Mouse (Mus musculus) kidney, embryonic 14.5 days (tissue): ENCODE results near the gene Rhoh. TPM values are rescaled to one million over a fixed set of nuclear protein-coding genes. Genes with fewer than 3 reads are reported as not detected.

ENCODE experiments used
- ATAC-seq: fragments of 200-750 bp; cut with Nextera tagmentation; 2 replicates; pipeline ENCODE4 v1.8.0; 2017; ENCODE audit warnings: moderate number of reproducible peaks, mild to moderate bottlenecking, moderate TSS enrichment, moderate library complexity; ENCODE audit not compliant: low FRiP score, low TSS enrichment
- H3K27ac ChIP-seq: fragments of 300-500 bp; sonication (generic); 2 replicates; pipeline ENCODE4 v1.5.1; 2014; ENCODE audit warnings: low read depth, mild to moderate bottlenecking, low read length, moderate library complexity, mixed read lengths
- H3K27me3 ChIP-seq: fragments of 300-500 bp; sonication (generic); 2 replicates; pipeline ENCODE4 v1.6.1; 2014; ENCODE audit warnings: mild to moderate bottlenecking, low read length; ENCODE audit not compliant: control insufficient read depth, insufficient read depth
- H3K36me3 ChIP-seq: fragments of 300-500 bp; sonication (generic); 2 replicates; pipeline ENCODE4 v1.6.1; 2014; ENCODE audit warnings: low read length, mixed read lengths; ENCODE audit not compliant: control insufficient read depth, insufficient read depth
- H3K4me1 ChIP-seq: fragments of 300-500 bp; sonication (generic); 2 replicates; pipeline ENCODE4 v1.6.1; 2014; ENCODE audit warnings: low read length, mixed read lengths; ENCODE audit not compliant: control insufficient read depth, insufficient read depth
- H3K4me2 ChIP-seq: fragments of 300-500 bp; sonication (generic); replicated peaks from 2 replicates; pipeline ENCODE4 v1.6.1; 2014; ENCODE audit warnings: low read depth, mild to moderate bottlenecking, low read length
- H3K4me3 ChIP-seq: fragments of 300-500 bp; sonication (generic); 2 replicates; pipeline ENCODE4 v1.5.1; 2014; ENCODE audit warnings: mild to moderate bottlenecking, low read length
- H3K9ac ChIP-seq: fragments of 300-500 bp; sonication (generic); 2 replicates; pipeline ENCODE4 v1.6.1; 2014; ENCODE audit warnings: low read depth, mild to moderate bottlenecking, low read length, moderate library complexity
- H3K9me3 ChIP-seq: fragments of 300-500 bp; sonication (generic); 2 replicates; pipeline ENCODE4 v1.6.1; 2016; ENCODE audit warnings: low read length; ENCODE audit not compliant: control insufficient read depth
- WGBS: fragments of 180-500 bp; shearing (Covaris S2); extraction: QIAGEN DNeasy Blood & Tissue Kit; methylation state at CpG from one replicate; pipeline ENCODE4 v1.1.7; 2014; 5-methylcytosine and 5-hydroxymethylcytosine counted together
- polyA plus RNA-seq: library from polyadenylated mRNA; unstranded; fragments of >200 nt; fragmentation: Nextera tagmentation; extraction: Ambion mirVana; gene quantifications from 2 replicates; pipeline ENCODE4 v1.2.1, GENCODE M21; 2014

The Rhoh gene
- polyA plus RNA-seq, 1 experiment from 2014 or later, result 0.57 TPM

DNA sequence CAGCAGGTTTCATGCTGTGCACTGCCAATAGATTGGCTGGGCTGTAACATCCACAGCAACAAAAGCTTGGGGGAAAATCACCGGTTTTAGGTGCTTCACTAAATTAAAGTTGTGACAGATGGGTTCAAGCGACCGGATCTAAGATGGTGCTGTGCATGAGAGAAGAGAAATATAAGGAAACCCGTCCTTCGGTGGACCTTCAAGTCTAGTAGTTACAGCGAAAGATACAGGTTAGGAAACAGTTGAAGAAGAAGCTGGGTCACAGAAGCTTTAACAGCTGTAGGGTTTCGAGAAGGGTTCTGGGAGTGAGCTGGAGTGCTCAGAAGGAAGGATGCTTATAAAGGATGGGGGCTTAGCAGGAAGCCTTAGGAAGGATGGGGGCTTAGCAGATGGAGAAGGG lies 3.5 kb downstream of the Rhoh start:
- ATAC-seq, result no peak
- Histone ChIP-seq H3K9ac (no peak overlapping the region), H3K4me1 (no peaks in the 10 kb centered on the region), H3K27me3 (no peaks in the 10 kb centered on the region), H3K4me2 (no peak overlapping the region), H3K9me3 (no peaks in the 10 kb centered on the region), H3K36me3 (no peaks in the 10 kb centered on the region), H3K4me3 (no peak overlapping the region), H3K27ac (no peak overlapping the region)
- WGBS, result 94% methylated on average over 7 of the region's 7 CpGs

- H3K4me1 ChIP-seq, result no peaks in the 10 kb centered on the region
- ATAC-seq, result no peak
- 85% methylated on average over 3 of the region's 3 CpGs for WGBS
- no peak overlapping the region for H3K4me2 ChIP-seq
- no peaks in the 10 kb centered on the region for H3K27me3 ChIP-seq
- H3K27ac ChIP-seq, result no peak overlapping the region
- no peaks in the 10 kb centered on the region for H3K9me3 ChIP-seq
- H3K9ac ChIP-seq, result no peak overlapping the region
- H3K36me3 ChIP-seq, result no peaks in the 10 kb centered on the region
- no peak overlapping the region for H3K4me3 ChIP-seq
Observed at GRCm38 (mm10) chr5:65864946-65865345, 3.9 kb downstream of the Rhoh start.

DNA sequence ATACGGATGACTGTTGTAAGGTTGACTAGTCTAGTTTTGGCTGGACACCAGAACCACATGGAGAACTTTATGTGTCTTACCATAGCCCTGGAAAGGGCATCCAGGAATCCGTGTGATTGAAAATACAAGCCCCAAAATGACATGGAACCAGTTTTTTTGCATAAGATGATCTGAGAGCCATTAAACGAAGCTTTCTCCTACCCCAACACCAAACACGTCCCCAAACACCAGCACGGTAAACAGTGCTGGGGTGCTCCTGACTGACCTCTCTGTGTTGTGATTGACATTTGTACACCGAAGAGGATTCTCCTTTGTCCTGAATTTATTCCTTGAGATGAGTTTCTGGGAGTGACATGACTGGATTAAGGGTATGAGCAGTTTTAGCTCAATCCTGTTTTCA lies 5.6 kb downstream of the Rhoh start:
- no peak for ATAC-seq
- no peaks in the 10 kb centered on the region for H3K4me1 ChIP-seq
- H3K4me3 ChIP-seq, result no peak overlapping the region
- H3K9me3 ChIP-seq, result no peaks in the 10 kb centered on the region
- H3K27ac ChIP-seq, result no peak overlapping the region
- H3K36me3 ChIP-seq, result no peaks in the 10 kb centered on the region
- H3K9ac ChIP-seq, result no peak overlapping the region
- 85% methylated on average over 6 of the region's 6 CpGs for WGBS
- H3K4me2 ChIP-seq, result no peak overlapping the region
- H3K27me3 ChIP-seq, result no peaks in the 10 kb centered on the region

DNA sequence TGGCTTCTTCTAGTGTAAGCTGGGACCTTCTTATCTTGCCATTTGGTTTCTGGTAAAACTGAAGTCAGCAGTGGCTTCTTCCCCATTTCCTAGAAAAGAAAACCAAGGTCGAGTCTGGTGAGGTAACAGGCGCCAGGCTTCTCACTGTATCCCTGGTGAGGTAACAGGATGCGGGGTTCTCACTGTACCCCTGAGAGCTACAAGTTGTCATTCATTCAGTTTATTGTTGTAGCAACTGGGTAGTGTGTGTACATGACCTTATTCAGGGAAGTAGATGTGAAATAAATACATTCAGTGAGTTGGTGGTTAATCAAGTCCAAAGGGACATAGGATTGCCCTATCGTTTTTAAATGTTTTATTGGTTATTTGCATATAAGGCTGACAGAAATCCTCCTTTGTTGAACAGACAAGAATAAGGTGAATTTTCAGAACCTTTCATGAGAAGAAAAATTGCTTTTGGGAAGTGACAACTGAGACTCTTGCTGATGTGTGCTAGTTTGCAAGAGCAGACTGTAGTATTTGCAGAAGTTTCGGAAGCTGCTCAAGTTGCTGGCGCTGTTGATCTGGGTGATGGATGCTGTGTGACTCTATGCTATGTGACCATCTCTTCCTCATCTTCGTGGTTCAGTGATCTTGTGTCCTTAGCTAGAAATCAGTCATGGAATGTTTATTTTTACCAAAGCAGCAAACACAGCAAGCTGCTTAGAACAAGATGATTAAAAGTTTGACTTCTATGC lies 6.5 kb downstream of the Rhoh start:
- ATAC-seq, result no peak
- Histone ChIP-seq H3K4me1 (no peaks in the 10 kb centered on the region), H3K36me3 (no peaks in the 10 kb centered on the region), H3K27ac (no peak overlapping the region), H3K9ac (no peak overlapping the region), H3K4me2 (no peak overlapping the region), H3K9me3 (no peaks in the 10 kb centered on the region), H3K27me3 (no peaks in the 10 kb centered on the region), H3K4me3 (no peak overlapping the region)
- 64% methylated on average over 7 of the region's 7 CpGs for WGBS

- Histone ChIP-seq H3K4me2 (no peak overlapping the region), H3K27ac (no peak overlapping the region), H3K27me3 (no peaks in the 10 kb centered on the region), H3K9me3 (no peaks in the 10 kb centered on the region), H3K9ac (no peak overlapping the region), H3K4me3 (no peak overlapping the region), H3K36me3 (no peaks in the 10 kb centered on the region), H3K4me1 (no peaks in the 10 kb centered on the region)
- WGBS, result 63% methylated on average over 3 of the region's 3 CpGs
- no peak for ATAC-seq
Observed at GRCm38 (mm10) chr5:65868419-65868818, 7.4 kb downstream of the Rhoh start.

DNA sequence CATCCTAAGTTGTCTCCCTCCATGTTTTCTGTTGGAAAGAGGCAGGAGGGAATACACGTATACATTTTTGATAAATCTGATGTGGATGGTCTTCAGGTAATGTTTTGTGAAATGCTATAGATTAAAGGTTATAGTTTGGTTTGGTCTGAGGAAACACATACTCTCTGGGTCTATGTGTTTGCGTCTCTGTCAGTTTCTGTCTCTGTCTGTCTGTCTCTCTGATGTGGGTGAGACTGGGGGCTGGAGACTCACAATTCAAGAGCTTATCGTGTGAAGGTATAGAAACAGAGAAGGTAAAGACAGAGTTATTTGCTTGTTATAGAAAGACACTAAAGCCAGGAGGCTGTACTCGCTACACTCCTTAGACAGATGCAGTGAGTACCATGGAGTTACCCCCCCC lies 8.6 kb downstream of the Rhoh start:
- WGBS, result 94% methylated on average over 4 of the region's 4 CpGs
- no peak overlapping the region for H3K27ac ChIP-seq
- H3K27me3 ChIP-seq, result no peaks in the 10 kb centered on the region
- H3K9ac ChIP-seq, result no peak overlapping the region
- no peak overlapping the region for H3K4me2 ChIP-seq
- H3K36me3 ChIP-seq, result no peaks in the 10 kb centered on the region
- no peak overlapping the region for H3K4me3 ChIP-seq
- no peaks in the 10 kb centered on the region for H3K9me3 ChIP-seq
- H3K4me1 ChIP-seq, result no peaks in the 10 kb centered on the region
- no peak for ATAC-seq

GRCm38 (mm10) chr5:65871276-65871875 lies 10.4 kb downstream of the Rhoh start:
- Histone ChIP-seq H3K4me1 (no peaks in the 10 kb centered on the region), H3K27ac (no peak overlapping the region), H3K36me3 (no peaks in the 10 kb centered on the region), H3K4me2 (no peak overlapping the region), H3K4me3 (no peak overlapping the region), H3K9me3 (no peaks in the 10 kb centered on the region), H3K9ac (no peak overlapping the region), H3K27me3 (no peaks in the 10 kb centered on the region)
- no peak for ATAC-seq
- WGBS, result 83% methylated on average over 13 of the region's 13 CpGs

DNA sequence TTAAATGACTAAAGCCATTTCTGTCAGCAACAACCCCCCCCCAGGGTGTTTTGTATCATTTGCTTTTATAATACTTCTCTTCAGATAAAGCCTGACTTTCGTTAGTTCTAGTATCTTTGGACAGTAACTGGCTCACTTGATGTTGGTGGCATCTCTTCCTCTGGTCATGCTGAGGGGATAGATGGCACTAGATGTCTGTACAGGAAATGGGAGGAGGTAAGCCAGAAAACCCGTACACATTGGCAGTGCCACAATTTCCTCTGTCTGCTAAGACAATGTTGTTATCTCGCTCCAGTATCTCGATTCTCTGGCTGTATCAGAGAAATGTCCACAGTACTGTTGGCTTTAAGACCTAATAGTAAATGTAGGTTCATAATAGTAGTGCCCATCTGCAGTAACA lies 12.2 kb downstream of the Rhoh start:
- H3K4me3 ChIP-seq, result no peak overlapping the region
- WGBS, result 77% methylated on average over 4 of the region's 4 CpGs
- no peaks in the 10 kb centered on the region for H3K4me1 ChIP-seq
- no peak overlapping the region for H3K27ac ChIP-seq
- H3K36me3 ChIP-seq, result no peaks in the 10 kb centered on the region
- H3K27me3 ChIP-seq, result no peaks in the 10 kb centered on the region
- H3K9me3 ChIP-seq, result no peaks in the 10 kb centered on the region
- ATAC-seq, result no peak
- H3K9ac ChIP-seq, result no peak overlapping the region
- no peak overlapping the region for H3K4me2 ChIP-seq

- H3K27me3 ChIP-seq, result no peaks in the 10 kb centered on the region
- no peak overlapping the region for H3K27ac ChIP-seq
- no peak for ATAC-seq
- no peak overlapping the region for H3K4me3 ChIP-seq
- H3K9ac ChIP-seq, result no peak overlapping the region
- 87% methylated on average over 7 of the region's 7 CpGs for WGBS
- H3K4me1 ChIP-seq, result no peaks in the 10 kb centered on the region
- H3K9me3 ChIP-seq, result no peaks in the 10 kb centered on the region
- no peak overlapping the region for H3K4me2 ChIP-seq
- no peaks in the 10 kb centered on the region for H3K36me3 ChIP-seq
Observed at GRCm38 (mm10) chr5:65875269-65875668, 14.3 kb downstream of the Rhoh start.
